Mouse (Mus musculus): Measurements from ENCODE around the gene Ap1s1. TPM values are rescaled to one million over a fixed set of nuclear protein-coding genes. Genes with fewer than 3 reads are reported as not detected.
A peak's percentile ranks its signal among the peaks of the same experiment; 100 is the strongest.

Ap1s1 gene
- polyA plus RNA-seq, 1 experiment from 2014 or later = 214 TPM

- H3K36me3 ChIP-seq = no peaks in the 10 kb centered on the region
- H3K9ac ChIP-seq (replicated peaks) = no peak overlapping the region
- peaks cover 9% of the 10 kb centered on the region; the same call in 1 of the 2 replicates for H3K27me3 ChIP-seq
- no peak overlapping the region for H3K4me3 ChIP-seq
- 93% methylated on average over 7 of the region's 7 CpGs for WGBS
- no peak overlapping the region for H3K4me2 ChIP-seq (replicated peaks)
- H3K4me1 ChIP-seq = peaks cover 8% of the 10 kb centered on the region; the same call in 1 of the 2 replicates
- H3K27ac ChIP-seq (replicated peaks) = no peak overlapping the region
- no peak for ATAC-seq (ENCODE audit: low FRiP score, low read depth)
- no peaks in the 10 kb centered on the region for H3K9me3 ChIP-seq
These were observed 31.3 kb upstream of the Ap1s1 start for GRCm38 (mm10) chr5:137077187-137077586.

- no peak overlapping the region for H3K9ac ChIP-seq (replicated peaks)
- H3K4me3 ChIP-seq = no peak overlapping the region
- H3K9me3 ChIP-seq = no peaks in the 10 kb centered on the region
- no peak overlapping the region for H3K27ac ChIP-seq (replicated peaks)
- no peak overlapping the region for H3K4me2 ChIP-seq (replicated peaks)
- H3K27me3 ChIP-seq = peaks cover 9% of the 10 kb centered on the region; the same call in 1 of the 2 replicates
- 42% methylated on average over 12 of the region's 12 CpGs for WGBS
- H3K36me3 ChIP-seq = no peaks in the 10 kb centered on the region
- peaks cover 9% of the 10 kb centered on the region; the same call in 1 of the 2 replicates for H3K4me1 ChIP-seq
- no peak for ATAC-seq (ENCODE audit: low FRiP score, low read depth)
These were observed 30.4 kb upstream of the Ap1s1 start for GRCm38 (mm10) chr5:137076191-137076930.

- no peaks in the 10 kb centered on the region for H3K36me3 ChIP-seq
- no peak overlapping the region for H3K27ac ChIP-seq (replicated peaks)
- H3K4me3 ChIP-seq = no peak overlapping the region
- WGBS = 75% methylated on average over 6 of the region's 6 CpGs
- no peaks in the 10 kb centered on the region for H3K9me3 ChIP-seq
- no peak overlapping the region for H3K9ac ChIP-seq (replicated peaks)
- no peak for ATAC-seq (ENCODE audit: low FRiP score, low read depth)
- H3K4me1 ChIP-seq = peaks cover 9% of the 10 kb centered on the region; the same call in 1 of the 2 replicates
- H3K27me3 ChIP-seq = peaks cover 16% of the 10 kb centered on the region; the same call in 1 of the 2 replicates
- H3K4me2 ChIP-seq (replicated peaks) = no peak overlapping the region
These were observed 29.8 kb upstream of the Ap1s1 start for GRCm38 (mm10) chr5:137075726-137076125.

GRCm38 (mm10) chr5:137074191-137074651 lies 28.3 kb upstream of the Ap1s1 start:
- Histone ChIP-seq H3K4me2 (replicated peaks) (no peak overlapping the region), H3K9me3 (no peaks in the 10 kb centered on the region), H3K27me3 (peaks cover 17% of the 10 kb centered on the region; the same call in 1 of the 2 replicates), H3K9ac (replicated peaks) (no peak overlapping the region), H3K36me3 (no peaks in the 10 kb centered on the region), H3K4me1 (peaks cover 9% of the 10 kb centered on the region; the same call in 1 of the 2 replicates), H3K4me3 (no peak overlapping the region), H3K27ac (replicated peaks) (no peak overlapping the region)
- 26% methylated on average over 6 of the region's 6 CpGs for WGBS
- no peak for ATAC-seq (ENCODE audit: low FRiP score, low read depth)

- Histone ChIP-seq H3K9ac (replicated peaks) (no peak overlapping the region), H3K9me3 (no peaks in the 10 kb centered on the region), H3K4me3 (no peak overlapping the region), H3K36me3 (no peaks in the 10 kb centered on the region), H3K27me3 (peaks cover 17% of the 10 kb centered on the region; the same call in 1 of the 2 replicates), H3K27ac (replicated peaks) (no peak overlapping the region), H3K4me1 (peaks cover 9% of the 10 kb centered on the region; the same call in 1 of the 2 replicates), H3K4me2 (replicated peaks) (no peak overlapping the region)
- ATAC-seq (ENCODE audit: low FRiP score, low read depth) = no peak
- WGBS = 97% methylated on average over 8 of the region's 8 CpGs
These were observed 27.2 kb upstream of the Ap1s1 start for GRCm38 (mm10) chr5:137073141-137073540.

DNA sequence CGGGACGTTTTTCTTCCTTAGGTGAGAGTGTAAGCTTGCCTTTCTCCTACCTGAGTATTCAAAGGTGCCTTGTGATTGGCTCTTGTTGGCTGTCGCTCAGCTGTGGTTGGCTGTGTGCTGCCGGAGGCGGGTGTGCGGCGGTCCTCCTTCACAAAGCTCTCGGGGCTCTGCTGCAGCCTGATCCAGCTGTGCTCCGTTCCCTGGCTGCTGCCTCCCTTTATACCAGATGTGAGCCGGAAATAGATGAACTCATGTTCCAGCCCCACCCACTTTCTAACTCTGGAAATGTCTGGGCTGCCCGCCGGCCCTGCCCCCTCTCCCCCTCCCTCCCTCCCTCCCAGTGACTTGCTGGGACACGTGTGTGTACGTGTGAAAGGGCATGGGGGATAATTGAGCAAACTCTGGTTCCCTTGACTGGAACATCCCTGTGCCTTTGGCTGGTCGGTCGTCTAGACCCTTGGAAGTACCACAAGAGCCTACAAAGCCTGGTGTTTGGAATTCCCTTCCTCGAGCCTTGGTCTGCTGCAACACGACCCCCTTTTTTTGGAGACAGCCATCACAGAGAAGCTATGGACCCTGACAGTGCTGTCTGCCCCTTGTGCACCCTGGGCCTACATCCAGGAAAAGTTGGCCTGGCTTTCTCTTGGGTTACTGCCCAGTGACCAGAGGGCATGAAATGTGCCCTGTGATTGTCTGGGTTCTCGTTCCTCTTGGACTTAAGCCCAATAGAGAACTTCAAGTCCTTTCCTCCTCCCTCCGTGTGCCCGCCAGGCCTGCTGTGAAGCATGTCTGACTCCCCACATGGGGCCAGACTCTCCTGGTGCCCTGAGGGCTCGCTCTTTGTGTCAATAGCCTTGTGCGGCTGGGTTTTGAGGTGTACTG lies 26.4 kb upstream of the Ap1s1 start, which contains the start of gene Serpine1:
Serpine1 (minus strand) TSS at position 190 of the 882 bp plus-strand sequence.
- H3K9me3 ChIP-seq = no peaks in the 10 kb centered on the region
- peaks cover 9% of the 10 kb centered on the region; the same call in 1 of the 2 replicates for H3K4me1 ChIP-seq
- H3K27ac ChIP-seq (replicated peaks) = no peak within 1 kb of the TSS
- H3K9ac ChIP-seq (replicated peaks) = peak within 1 kb of the TSS; percentile 31; the same call in 1 of the 2 replicates
- no peaks in the 10 kb centered on the region for H3K36me3 ChIP-seq
- peak within 1 kb of the TSS; percentile 33 for H3K4me3 ChIP-seq
- 19% methylated on average over 23 of the region's 23 CpGs for WGBS
- peak within 1 kb of the TSS; percentile 52 for H3K4me2 ChIP-seq (replicated peaks)
- peak; percentile 58; the same call in 1 of the 2 replicates for ATAC-seq (ENCODE audit: low FRiP score, low read depth)
- H3K27me3 ChIP-seq = peaks cover 17% of the 10 kb centered on the region; the same call in 1 of the 2 replicates

- H3K4me2 ChIP-seq (replicated peaks) = no peak overlapping the region
- no peak overlapping the region for H3K4me3 ChIP-seq
- WGBS = 86% methylated on average over 19 of the region's 19 CpGs
- H3K9me3 ChIP-seq = no peaks in the 10 kb centered on the region
- H3K4me1 ChIP-seq = peaks cover 9% of the 10 kb centered on the region; the same call in 1 of the 2 replicates
- H3K27ac ChIP-seq (replicated peaks) = no peak overlapping the region
- peaks cover 17% of the 10 kb centered on the region; the same call in 1 of the 2 replicates for H3K27me3 ChIP-seq
- H3K9ac ChIP-seq (replicated peaks) = no peak overlapping the region
- no peaks in the 10 kb centered on the region for H3K36me3 ChIP-seq
- no peak for ATAC-seq (ENCODE audit: low FRiP score, low read depth)
These were observed 25.1 kb upstream of the Ap1s1 start for GRCm38 (mm10) chr5:137070881-137071605.

GRCm38 (mm10) chr5:137068711-137069110 lies 22.8 kb upstream of the Ap1s1 start:
- Histone ChIP-seq H3K9ac (replicated peaks) (no peak overlapping the region), H3K36me3 (no peaks in the 10 kb centered on the region), H3K4me1 (0 out of 2 replicates have a peak, but pooled peaks cover 5% of the 10 kb centered on the region), H3K9me3 (no peaks in the 10 kb centered on the region), H3K27me3 (peaks cover 17% of the 10 kb centered on the region; the same call in 1 of the 2 replicates), H3K4me3 (no peak overlapping the region), H3K27ac (replicated peaks) (no peak overlapping the region), H3K4me2 (replicated peaks) (no peak overlapping the region)
- ATAC-seq (ENCODE audit: low FRiP score, low read depth) = no peak
- 68% methylated on average over 4 of the region's 4 CpGs for WGBS

GRCm38 (mm10) chr5:137065923-137066322 lies 20.0 kb upstream of the Ap1s1 start:
- Histone ChIP-seq H3K4me1 (no peaks in the 10 kb centered on the region), H3K4me3 (no peak overlapping the region), H3K9ac (replicated peaks) (no peak overlapping the region), H3K9me3 (no peaks in the 10 kb centered on the region), H3K27ac (replicated peaks) (no peak overlapping the region), H3K27me3 (0 out of 2 replicates have a peak, but pooled peaks cover 3% of the 10 kb centered on the region), H3K36me3 (no peaks in the 10 kb centered on the region), H3K4me2 (replicated peaks) (no peak overlapping the region)
- 67% methylated on average over 8 of the region's 8 CpGs for WGBS
- ATAC-seq (ENCODE audit: low FRiP score, low read depth) = no peak

- Histone ChIP-seq H3K36me3 (no peaks in the 10 kb centered on the region), H3K9ac (replicated peaks) (no peak overlapping the region), H3K4me1 (no peaks in the 10 kb centered on the region), H3K27me3 (no peaks in the 10 kb centered on the region), H3K27ac (replicated peaks) (no peak overlapping the region), H3K4me2 (replicated peaks) (no peak overlapping the region), H3K9me3 (no peaks in the 10 kb centered on the region), H3K4me3 (no peak overlapping the region)
- 70% methylated on average over 6 of the region's 6 CpGs for WGBS
- no peak for ATAC-seq (ENCODE audit: low FRiP score, low read depth)
These were observed 19.5 kb upstream of the Ap1s1 start for GRCm38 (mm10) chr5:137065454-137065853.

DNA sequence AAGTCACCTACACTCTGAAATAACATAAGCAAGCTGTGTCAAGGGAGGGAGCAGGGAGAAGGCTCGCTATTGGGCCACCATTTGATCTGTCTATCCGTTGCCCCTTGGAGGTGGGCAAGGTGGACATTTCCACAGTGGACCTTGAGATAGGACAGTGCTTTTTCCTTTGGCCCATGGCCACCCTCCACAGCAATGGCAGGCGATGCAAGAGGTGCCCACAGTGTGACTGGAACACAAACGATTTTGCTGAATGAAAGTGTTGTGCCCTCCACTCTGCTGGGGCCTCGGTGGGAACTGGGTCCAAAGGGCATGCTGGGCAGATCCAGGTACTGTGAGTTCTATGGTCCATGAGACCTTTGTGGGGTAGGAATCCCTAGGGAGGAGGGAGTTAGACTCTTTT lies 16.7 kb upstream of the Ap1s1 start:
- 83% methylated on average over 5 of the region's 5 CpGs for WGBS
- Histone ChIP-seq H3K27me3 (no peaks in the 10 kb centered on the region), H3K4me2 (replicated peaks) (no peak overlapping the region), H3K4me3 (no peak overlapping the region), H3K36me3 (no peaks in the 10 kb centered on the region), H3K9me3 (no peaks in the 10 kb centered on the region), H3K4me1 (no peaks in the 10 kb centered on the region), H3K9ac (replicated peaks) (no peak overlapping the region), H3K27ac (replicated peaks) (no peak overlapping the region)
- no peak for ATAC-seq (ENCODE audit: low FRiP score, low read depth)
